Mouse (Mus musculus) heart, embryonic 14.5 days (tissue): ENCODE data around the gene Ubp1. TPM values are rescaled to one million over a fixed set of nuclear protein-coding genes. Genes with fewer than 3 reads are reported as not detected.

ENCODE experiments used
- ATAC-seq: fragments of 200-750 bp; cut with Nextera tagmentation; 2 replicates; pipeline ENCODE4 v1.8.0; 2017; ENCODE audit warnings: low read depth, moderate TSS enrichment; ENCODE audit not compliant: insufficient number of reproducible peaks, insufficient read depth, low FRiP score
- H3K27ac ChIP-seq, 2 experiments: fragments of 200-500 bp in 1 of 2; fragments of 300-500 bp in 1 of 2; sonication (generic) in 1 of 2; replicated peaks in 1 of 2; 2 replicates each; pipeline ENCODE4 v1.5.1; 2012 to 2014; ENCODE audit warnings: low read depth in 2 of 2, low read length in 2 of 2, control low read depth in 1 of 2, mild to moderate bottlenecking in 1 of 2, mixed read lengths in 1 of 2; ENCODE audit not compliant: control insufficient read depth in 1 of 2, insufficient read depth in 1 of 2
- H3K27me3 ChIP-seq: fragments of 300-500 bp; sonication (generic); 2 replicates; pipeline ENCODE4 v1.6.1; 2014; ENCODE audit warnings: mild to moderate bottlenecking, low read length, control low read depth; ENCODE audit not compliant: control insufficient read depth, insufficient read depth
- H3K36me3 ChIP-seq: fragments of 300-500 bp; sonication (generic); 2 replicates; pipeline ENCODE4 v1.6.1; 2014; ENCODE audit warnings: mild to moderate bottlenecking, control low read depth, low read length, mixed read lengths; ENCODE audit not compliant: control insufficient read depth, insufficient read depth
- H3K4me1 ChIP-seq, 2 experiments: fragments of 200-500 bp in 1 of 2; fragments of 300-500 bp in 1 of 2; sonication (generic) in 1 of 2; 2 replicates each; pipeline ENCODE4 v1.6.1; 2012 to 2014; ENCODE audit warnings: low read length in 2 of 2, control low read depth in 1 of 2, mixed read lengths in 1 of 2; ENCODE audit not compliant: control insufficient read depth in 2 of 2, insufficient read depth in 2 of 2
- H3K4me2 ChIP-seq: fragments of 300-500 bp; sonication (generic); 2 replicates; pipeline ENCODE4 v1.6.1; 2014; ENCODE audit warnings: mild to moderate bottlenecking, low read length
- H3K4me3 ChIP-seq, 2 experiments: fragments of 200-500 bp in 1 of 2; fragments of 300-500 bp in 1 of 2; sonication (generic) in 1 of 2; 2 replicates each; pipeline ENCODE4 v1.5.1; 2012 to 2014; ENCODE audit warnings: low read length in 2 of 2, mild to moderate bottlenecking in 2 of 2, control low read depth in 1 of 2, low read depth in 1 of 2, moderate library complexity in 1 of 2; ENCODE audit not compliant: control insufficient read depth in 1 of 2, insufficient read depth in 1 of 2
- H3K9ac ChIP-seq: fragments of 300-500 bp; sonication (generic); 2 replicates; pipeline ENCODE4 v1.6.1; 2014; ENCODE audit warnings: mild to moderate bottlenecking, low read length
- H3K9me3 ChIP-seq: fragments of 300-500 bp; sonication (generic); 2 replicates; pipeline ENCODE4 v1.6.1; 2016; ENCODE audit warnings: low read length, control low read depth; ENCODE audit not compliant: control insufficient read depth
- WGBS: fragments of 180-500 bp; shearing (Covaris S2); extraction: QIAGEN DNeasy Blood & Tissue Kit; methylation state at CpG from one replicate; pipeline ENCODE4 v1.1.7; 2014; 5-methylcytosine and 5-hydroxymethylcytosine counted together
- polyA plus RNA-seq: library from polyadenylated mRNA; unstranded; fragments of >200 nt; fragmentation: Nextera tagmentation; extraction: Ambion mirVana; gene quantifications from 2 replicates; pipeline ENCODE4 v1.2.1, GENCODE M21; 2014

The Ubp1 gene
- polyA plus RNA-seq, 1 experiment from 2014 or later, result 27.6 TPM

- peaks cover 63% of the 10 kb centered on the region for H3K36me3 ChIP-seq
- ATAC-seq, result no peak
- WGBS, result 74% methylated on average over 7 of the region's 7 CpGs
- no peak overlapping the region for H3K4me2 ChIP-seq
- H3K27ac ChIP-seq, result no peak overlapping the region
- peaks cover 4 to 21% of the 10 kb centered on the region in 2 experiments for H3K4me1 ChIP-seq
- no peak overlapping the region for H3K9ac ChIP-seq
- H3K4me3 ChIP-seq, result no peak overlapping the region
- no peaks in the 10 kb centered on the region for H3K27me3 ChIP-seq
- H3K9me3 ChIP-seq, result no peaks in the 10 kb centered on the region
Measured at GRCm38 (mm10) chr9:113978656-113979055, 47.9 kb downstream of the Ubp1 start.

- no peaks in the 10 kb centered on the region for H3K9me3 ChIP-seq
- 89% methylated on average over 13 of the region's 13 CpGs for WGBS
- no peak overlapping the region for H3K27ac ChIP-seq
- no peak overlapping the region for H3K4me3 ChIP-seq
- ATAC-seq, result no peak
- no peak overlapping the region for H3K4me2 ChIP-seq
- peaks cover 56% of the 10 kb centered on the region for H3K36me3 ChIP-seq
- peaks cover 4 to 21% of the 10 kb centered on the region in 2 experiments for H3K4me1 ChIP-seq
- H3K27me3 ChIP-seq, result no peaks in the 10 kb centered on the region
- no peak overlapping the region for H3K9ac ChIP-seq
Measured at GRCm38 (mm10) chr9:113979356-113979755, 48.6 kb downstream of the Ubp1 start.

GRCm38 (mm10) chr9:113981099-113981880 lies 50.6 kb downstream of the Ubp1 start:
- Histone ChIP-seq H3K27me3 (no peaks in the 10 kb centered on the region), H3K4me3 (no peak overlapping the region), H3K4me2 (0 out of 2 replicates have a peak overlapping the region, but pooled peaks have one; percentile 12), H3K27ac (peak overlapping the region in 1 of 2 experiments; percentile 25; a peak in 1 of 4 replicates), H3K36me3 (peaks cover 37% of the 10 kb centered on the region), H3K9ac (no peak overlapping the region), H3K9me3 (no peaks in the 10 kb centered on the region), H3K4me1 (peaks cover 6 to 21% of the 10 kb centered on the region in 2 experiments)
- 41% methylated on average over 16 of the region's 16 CpGs for WGBS
- peak; percentile 59; the same call in 1 of the 2 replicates for ATAC-seq

GRCm38 (mm10) chr9:113982451-113982850 lies 51.7 kb downstream of the Ubp1 start:
- WGBS, result 75% methylated on average over 2 of the region's 2 CpGs

GRCm38 (mm10) chr9:113982883-113983670 lies 52.3 kb downstream of the Ubp1 start:
- ATAC-seq, result no peak

More at GRCm38 (mm10) chr9:113982451-113982850, 51.7 kb downstream of the Ubp1 start:
- H3K9ac ChIP-seq, result no peak overlapping the region
- no peak overlapping the region for H3K4me3 ChIP-seq
- no peak overlapping the region for H3K27ac ChIP-seq
- H3K36me3 ChIP-seq, result peaks cover 25% of the 10 kb centered on the region
- H3K4me1 ChIP-seq, result peaks cover 6 to 21% of the 10 kb centered on the region in 2 experiments
- H3K27me3 ChIP-seq, result no peaks in the 10 kb centered on the region
- no peak for ATAC-seq
- H3K9me3 ChIP-seq, result no peaks in the 10 kb centered on the region
- H3K4me2 ChIP-seq, result no peak overlapping the region

GRCm38 (mm10) chr9:113984946-113985620 lies 54.3 kb downstream of the Ubp1 start:
- no peaks in the 10 kb centered on the region for H3K27me3 ChIP-seq
- H3K4me3 ChIP-seq, result no peak overlapping the region
- no peak overlapping the region for H3K27ac ChIP-seq
- H3K36me3 ChIP-seq, result no peaks in the 10 kb centered on the region
- no peak overlapping the region for H3K4me2 ChIP-seq
- H3K4me1 ChIP-seq, result peaks cover 6 to 21% of the 10 kb centered on the region in 2 experiments
- no peaks in the 10 kb centered on the region for H3K9me3 ChIP-seq
- 75% methylated on average over 13 of the region's 13 CpGs for WGBS
- no peak overlapping the region for H3K9ac ChIP-seq
- no peak for ATAC-seq

More at GRCm38 (mm10) chr9:113982883-113983670, 52.3 kb downstream of the Ubp1 start:
- 72% methylated on average over 11 of the region's 11 CpGs for WGBS
- Histone ChIP-seq H3K36me3 (peaks cover 19% of the 10 kb centered on the region), H3K27ac (no peak overlapping the region), H3K9me3 (no peaks in the 10 kb centered on the region), H3K4me1 (peaks cover 6 to 21% of the 10 kb centered on the region in 2 experiments), H3K4me2 (no peak overlapping the region), H3K27me3 (no peaks in the 10 kb centered on the region), H3K9ac (no peak overlapping the region), H3K4me3 (no peak overlapping the region)

GRCm38 (mm10) chr9:113990547-113991248 lies 60.0 kb downstream of the Ubp1 start:
- peak overlapping the region; percentile 67 for H3K4me2 ChIP-seq
- peak overlapping the region; percentile 59; the same call in 1 of the 2 replicates for H3K9ac ChIP-seq
- peak overlapping the region; percentile 3; a peak in 2 of 4 replicates for H3K4me3 ChIP-seq
- H3K27me3 ChIP-seq, result no peaks in the 10 kb centered on the region
- WGBS, result 22% methylated on average over 18 of the region's 18 CpGs
- H3K36me3 ChIP-seq, result no peaks in the 10 kb centered on the region
- ATAC-seq, result no peak
- H3K4me1 ChIP-seq, result peaks cover 2 to 3% of the 10 kb centered on the region in 2 experiments; a peak in 2 of 4 replicates
- H3K27ac ChIP-seq, result no peak overlapping the region
- no peaks in the 10 kb centered on the region for H3K9me3 ChIP-seq
